Mouse (Mus musculus): ENCODE data around the gene Lrrc52.

GRCm38 (mm10) chr1:167411991-167412715, 54.4 kb downstream of the Lrrc52 start:
- TF ChIP-seq CTCF (IDR thresholded peaks at IDR 0.05; ENCODE audit: extremely low read depth, insufficient read depth, low read length) = no peak
- no peak for TF ChIP-seq POLR2A (IDR thresholded peaks at IDR 0.05; ENCODE audit: extremely low read depth, insufficient read depth, low read length)

All from cortical plate, adult 2 months (tissue).